Mouse (Mus musculus) stomach, postnatal 0 days (tissue): Measurements from ENCODE around the gene Mlkl. TPM values are rescaled to one million over a fixed set of nuclear protein-coding genes. Genes with fewer than 3 reads are reported as not detected.

Experiments
- ATAC-seq: fragments of 200-750 bp; cut with Nextera tagmentation; 2 replicates; pipeline ENCODE4 v1.8.0; 2017; ENCODE audit not compliant: low FRiP score, low TSS enrichment
- DNase-seq: peaks from one replicate; pipeline ENCODE4 v3.0.0-alpha.2; 2016; ENCODE audit warnings: low spot score
- H3K27ac ChIP-seq: fragments of 300-500 bp; sonication (generic); replicated peaks from 2 replicates; pipeline ENCODE4 v1.5.1; 2014; ENCODE audit warnings: mild to moderate bottlenecking, control low read depth
- H3K27me3 ChIP-seq: fragments of 300-500 bp; sonication (generic); 2 replicates; pipeline ENCODE4 v1.6.1; 2014; ENCODE audit warnings: low read length; ENCODE audit not compliant: control insufficient read depth, insufficient read depth
- H3K36me3 ChIP-seq: fragments of 300-500 bp; sonication (generic); 2 replicates; pipeline ENCODE4 v1.6.1; 2014; ENCODE audit warnings: low read length, mixed read lengths; ENCODE audit not compliant: control insufficient read depth, insufficient read depth
- H3K4me1 ChIP-seq: fragments of 300-500 bp; sonication (generic); replicated peaks from 2 replicates; pipeline ENCODE4 v1.6.1; 2014; ENCODE audit warnings: antibody characterized with exemption; ENCODE audit not compliant: control insufficient read depth, insufficient read depth
- H3K4me2 ChIP-seq: fragments of 300-500 bp; sonication (generic); replicated peaks from 2 replicates; pipeline ENCODE4 v1.6.1; 2014; ENCODE audit warnings: low read depth, mild to moderate bottlenecking, control low read depth, moderate library complexity
- H3K4me3 ChIP-seq: fragments of 300-500 bp; sonication (generic); 2 replicates; pipeline ENCODE4 v1.5.1; 2014; ENCODE audit warnings: low read depth, low read length, control low read depth
- H3K9ac ChIP-seq: fragments of 300-500 bp; sonication (generic); 2 replicates; pipeline ENCODE4 v1.6.1; 2014; ENCODE audit warnings: mild to moderate bottlenecking, low read length, control low read depth, mixed read lengths
- H3K9me3 ChIP-seq: fragments of 300-500 bp; sonication (generic); 2 replicates; pipeline ENCODE4 v1.6.1; 2016; ENCODE audit warnings: low read length; ENCODE audit not compliant: control insufficient read depth
- CTCF ChIP-seq: IDR thresholded peaks from 2 replicates; pipeline ENCODE4 v1.5.1; 2016; ENCODE audit warnings: antibody characterized with exemption, low read depth, mild to moderate bottlenecking, moderate library complexity
- EP300 ChIP-seq: optimal IDR thresholded peaks from 2 replicates; pipeline ENCODE3; 2016; ENCODE audit warnings: antibody characterized with exemption
- WGBS: fragments of 180-500 bp; shearing (Covaris S2); extraction: QIAGEN DNeasy Blood & Tissue Kit; methylation state at CpG from one replicate; pipeline ENCODE4 v1.1.7; 2014; 5-methylcytosine and 5-hydroxymethylcytosine counted together
- polyA plus RNA-seq: library from polyadenylated mRNA; unstranded; fragments of >200 nt; fragmentation: Nextera tagmentation; extraction: Ambion mirVana; gene quantifications from 2 replicates; pipeline ENCODE4 v1.2.1, GENCODE M21; 2015

The Mlkl gene
- polyA plus RNA-seq, 1 experiment from 2014 or later, result 4.8 TPM

DNA sequence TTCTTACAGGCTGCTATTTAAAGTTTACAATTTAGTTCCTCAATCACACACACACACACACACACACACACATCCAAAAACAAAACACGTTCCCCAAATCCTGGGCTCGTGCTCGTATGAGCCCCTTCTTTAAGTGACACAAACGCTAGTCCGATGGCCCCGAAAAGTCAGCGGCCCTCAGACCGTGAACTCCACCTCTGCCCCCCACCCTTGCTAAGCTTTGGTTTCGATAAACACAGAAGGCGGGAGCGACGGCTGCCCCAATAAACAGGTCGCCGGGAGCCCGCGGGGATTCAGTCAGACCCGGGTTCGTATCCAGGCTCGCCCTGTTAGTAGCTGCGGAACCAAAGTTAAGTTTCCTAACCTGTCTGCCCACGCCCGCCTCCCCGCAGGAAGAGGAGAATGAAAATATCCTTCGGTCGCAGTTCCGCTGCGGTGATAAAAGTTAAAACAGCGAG lies 38.6 kb downstream of the Mlkl start:
- no peaks in the 10 kb centered on the region for H3K9me3 ChIP-seq
- 0% methylated on average over 26 of the region's 28 CpGs for WGBS
- TF ChIP-seq EP300 (no peak), CTCF (no peak)
- ATAC-seq, result peak; percentile 8; the same call in 1 of the 2 replicates
- peak; percentile 66 for DNase-seq
- no peaks in the 10 kb centered on the region for H3K36me3 ChIP-seq
- H3K4me2 ChIP-seq, result peak overlapping the region; percentile 68
- H3K9ac ChIP-seq, result peak overlapping the region; percentile 90
- no peaks in the 10 kb centered on the region for H3K27me3 ChIP-seq
- peak overlapping the region; percentile 93 for H3K4me3 ChIP-seq
- no peaks in the 10 kb centered on the region for H3K4me1 ChIP-seq
- H3K27ac ChIP-seq, result peak overlapping the region; percentile 87

DNA sequence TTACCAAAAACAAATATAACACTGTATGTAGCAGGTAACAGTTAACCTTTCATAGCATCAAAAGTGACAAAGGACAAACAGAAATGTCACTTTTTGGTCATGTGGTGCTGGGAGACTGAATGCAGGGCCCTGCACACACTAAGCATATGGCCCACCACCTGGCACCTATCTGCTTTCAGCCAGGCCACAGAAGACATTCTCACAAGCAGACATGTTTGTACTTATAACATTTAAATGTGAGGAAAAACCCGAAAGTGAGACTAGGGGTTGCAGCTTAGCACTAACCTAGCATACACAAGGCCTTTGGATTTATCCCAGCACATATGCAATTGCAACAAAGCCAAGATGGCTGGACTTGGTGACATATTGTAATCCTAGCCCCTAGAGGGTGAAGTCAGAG lies 40.0 kb downstream of the Mlkl start:
- WGBS, result 66% methylated on average over 1 of the region's 1 CpGs
- Histone ChIP-seq H3K4me2 (no peak overlapping the region), H3K4me3 (no peak overlapping the region)

DNA sequence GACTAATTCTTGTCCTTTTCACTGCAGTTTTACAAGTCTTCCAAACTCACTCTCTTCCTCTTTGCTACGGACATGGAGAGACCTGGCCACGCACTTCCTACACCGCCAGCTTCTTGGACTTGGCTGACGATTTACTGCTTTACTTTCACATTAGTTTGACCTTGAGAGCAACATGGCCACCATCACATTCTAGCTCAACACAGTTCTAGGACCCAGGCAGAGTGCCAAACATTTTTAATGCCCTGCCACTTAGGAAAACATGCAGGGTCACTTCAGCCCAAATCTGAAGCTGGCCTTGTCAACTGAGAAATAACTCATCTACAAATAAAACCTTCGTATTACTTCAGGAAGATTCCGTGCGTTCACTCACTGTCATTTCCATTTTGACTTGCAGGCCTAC lies 46.2 kb downstream of the Mlkl start:
- H3K27ac ChIP-seq, result no peak overlapping the region
- no peak overlapping the region for H3K4me3 ChIP-seq
- peaks cover 7% of the 10 kb centered on the region for H3K36me3 ChIP-seq
- no peaks in the 10 kb centered on the region for H3K27me3 ChIP-seq
- WGBS, result 78% methylated on average over 7 of the region's 7 CpGs
- H3K9me3 ChIP-seq, result no peaks in the 10 kb centered on the region
- TF ChIP-seq EP300 (no peak), CTCF (no peak)
- no peak overlapping the region for H3K4me2 ChIP-seq
- ATAC-seq (no peak), DNase-seq (no peak)
- no peaks in the 10 kb centered on the region for H3K4me1 ChIP-seq
- no peak overlapping the region for H3K9ac ChIP-seq

More for the DNA sequence above, 40.0 kb downstream of the Mlkl start:
- Histone ChIP-seq H3K27ac (no peak overlapping the region), H3K9me3 (no peaks in the 10 kb centered on the region), H3K27me3 (no peaks in the 10 kb centered on the region), H3K36me3 (no peaks in the 10 kb centered on the region), H3K4me1 (no peaks in the 10 kb centered on the region), H3K9ac (no peak overlapping the region)
- TF ChIP-seq CTCF, result no peak
- TF ChIP-seq EP300, result no peak
- DNase-seq (no peak), ATAC-seq (no peak)

DNA sequence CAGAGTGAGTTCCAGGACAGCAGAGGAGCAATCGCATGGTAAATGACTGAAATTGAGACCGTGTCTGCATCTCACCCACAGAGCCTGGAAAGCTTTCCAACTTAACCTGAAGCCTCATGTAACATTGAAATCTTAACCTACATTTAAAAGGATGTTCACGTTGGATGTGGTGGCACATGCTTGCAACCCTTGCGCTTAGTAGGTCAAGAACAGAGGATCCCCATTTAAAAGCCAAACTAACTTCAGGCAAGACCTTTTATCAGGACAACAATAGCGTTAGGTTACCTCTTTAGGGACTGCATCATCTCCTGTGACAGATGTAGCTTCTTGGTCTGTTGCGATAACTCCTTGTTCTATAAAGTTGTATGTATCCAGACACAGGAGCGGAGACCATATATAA lies 47.4 kb downstream of the Mlkl start:
- Histone ChIP-seq H3K4me2 (no peak overlapping the region), H3K4me3 (no peak overlapping the region), H3K4me1 (no peaks in the 10 kb centered on the region), H3K27me3 (no peaks in the 10 kb centered on the region), H3K9me3 (no peaks in the 10 kb centered on the region), H3K9ac (no peak overlapping the region), H3K27ac (no peak overlapping the region), H3K36me3 (peaks cover 14% of the 10 kb centered on the region)
- DNase-seq, result no peak
- ATAC-seq, result no peak
- TF ChIP-seq CTCF, result no peak
- TF ChIP-seq EP300, result no peak
- WGBS, result 96% methylated on average over 7 of the region's 7 CpGs

DNA sequence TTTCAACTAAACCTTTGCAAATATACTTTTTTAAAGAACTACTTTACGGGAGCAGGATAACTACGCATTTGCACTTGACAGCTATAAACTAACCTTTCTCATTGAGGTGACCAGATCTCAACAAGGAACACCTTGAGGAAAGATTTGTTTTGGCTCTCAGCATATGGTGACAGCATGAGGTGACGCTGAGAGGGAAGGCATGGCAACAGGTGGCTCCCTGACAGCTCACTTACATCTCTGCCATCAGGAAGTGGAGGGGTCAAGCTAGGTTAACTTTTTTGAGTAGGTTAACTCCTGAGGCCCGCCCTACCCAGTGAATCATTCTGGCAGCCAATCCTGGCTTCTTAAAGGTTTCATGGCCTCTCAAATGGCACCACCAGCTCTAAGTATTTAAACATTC lies 52.4 kb downstream of the Mlkl start:
- Histone ChIP-seq H3K4me2 (no peak overlapping the region), H3K9ac (no peak overlapping the region), H3K4me3 (no peak overlapping the region), H3K36me3 (peaks cover 20% of the 10 kb centered on the region), H3K9me3 (no peaks in the 10 kb centered on the region), H3K27me3 (no peaks in the 10 kb centered on the region), H3K4me1 (no peaks in the 10 kb centered on the region), H3K27ac (no peak overlapping the region)
- WGBS, result 62% methylated on average over 4 of the region's 4 CpGs
- ATAC-seq (no peak), DNase-seq (no peak)
- TF ChIP-seq EP300 (no peak), CTCF (no peak)

DNA sequence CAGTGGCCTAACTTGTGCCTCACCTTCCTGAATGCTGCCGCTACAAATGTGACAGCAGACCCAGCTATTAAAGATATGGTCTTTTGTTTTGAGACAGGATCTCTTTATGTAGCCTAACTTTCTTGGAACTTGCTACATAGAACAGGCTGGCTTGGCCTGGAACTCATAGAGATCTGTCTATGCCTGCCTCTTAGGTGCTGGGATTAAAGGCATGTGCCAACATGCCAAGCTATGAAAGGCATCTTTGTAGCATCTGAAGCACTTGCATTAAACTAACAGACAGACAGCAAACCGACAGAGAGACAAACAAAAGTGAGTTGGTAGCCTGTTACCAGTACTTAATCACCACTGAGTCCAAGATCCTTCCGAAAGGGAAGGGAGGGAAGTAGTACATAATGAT lies 55.9 kb downstream of the Mlkl start:
- H3K9me3 ChIP-seq, result no peaks in the 10 kb centered on the region
- TF ChIP-seq EP300 (no peak), CTCF (no peak)
- no peak overlapping the region for H3K4me2 ChIP-seq
- H3K4me3 ChIP-seq, result no peak overlapping the region
- DNase-seq (no peak), ATAC-seq (no peak)
- 75% methylated on average over 3 of the region's 3 CpGs for WGBS
- no peaks in the 10 kb centered on the region for H3K4me1 ChIP-seq
- H3K27me3 ChIP-seq, result no peaks in the 10 kb centered on the region
- peaks cover 27% of the 10 kb centered on the region for H3K36me3 ChIP-seq
- H3K9ac ChIP-seq, result no peak overlapping the region
- no peak overlapping the region for H3K27ac ChIP-seq
